Comparison of ENCODE assay signal across 31 mouse cellular contexts in the genomic region with DNA sequence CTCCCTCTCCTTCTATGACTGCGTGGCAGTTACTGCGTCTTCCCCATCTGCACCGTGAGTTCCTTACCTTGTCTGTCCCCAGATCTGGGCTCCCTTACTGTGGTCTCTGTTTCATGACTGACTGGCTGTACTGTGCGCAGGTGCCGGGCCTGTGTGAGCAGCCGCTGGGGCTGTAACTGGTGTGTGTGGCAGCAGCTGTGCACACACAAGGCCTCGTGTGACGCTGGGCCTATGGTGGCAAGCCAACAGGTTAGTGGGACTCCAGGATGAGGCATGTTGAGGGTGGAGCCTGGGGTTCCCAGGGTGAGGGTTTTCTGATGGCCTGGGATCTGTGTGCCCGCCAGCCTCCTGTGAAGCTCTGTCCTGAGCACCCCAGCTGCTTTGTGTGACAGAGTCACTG. TPM values are rescaled to one million over a fixed set of nuclear protein-coding genes. Genes with fewer than 3 reads are reported as not detected.
A peak's percentile ranks its signal among the peaks of the same experiment; 100 is the strongest.
DNase-seq lines count a peak whose midpoint lies in the region; ATAC-seq lines count a peak whose summit lies in the region.
"Had no signal": no experiment of that assay in that cellular context is flagged by ENCODE, and none has a peak within 500 bp of the region (broad histone marks: within the 10 kb centered on the region; RNA-seq: fewer than 3 reads in every experiment).

No protein-coding gene starts in this region.

- no peaks in the 10 kb centered on the region for H3K27me3 ChIP-seq in forebrain, embryonic 10.5 days (ENCODE audit: poor library complexity, severe bottlenecking)
- H3K27me3 ChIP-seq in forebrain, embryonic 11.5 days (ENCODE audit: control insufficient read depth, insufficient read depth, low read length), result no peaks in the 10 kb centered on the region
- no peaks in the 10 kb centered on the region for H3K27me3 ChIP-seq in heart, embryonic 14.5 days (ENCODE audit: control insufficient read depth, insufficient read depth, low read length)
- no peaks in the 10 kb centered on the region for H3K27me3 ChIP-seq in neural tube, embryonic 13.5 days
- H3K27me3 ChIP-seq: intestine, embryonic 15.5 days; limb, embryonic 12.5 days; liver, embryonic 15.5 days; neural tube, embryonic 12.5 days; stomach, embryonic 15.5 days had no signal

- H3K4me3 ChIP-seq in forebrain, embryonic 10.5 days, result no peak overlapping the region
- H3K4me3 ChIP-seq in forebrain, embryonic 11.5 days (ENCODE audit: low read depth, low read length), result no peak overlapping the region
- no peak overlapping the region for H3K4me3 ChIP-seq in heart, embryonic 14.5 days (ENCODE audit: control insufficient read depth in 1 of 2, insufficient read depth in 1 of 2, low read depth in 1 of 2, low read length in 2 of 2)
- no peak overlapping the region for H3K4me3 ChIP-seq in neural tube, embryonic 13.5 days
- H3K4me3 ChIP-seq: erythroblast, embryonic 14.5 days; hindbrain, embryonic 10.5 days; intestine, embryonic 15.5 days; left cerebral cortex, adult 2 months; limb, embryonic 12.5 days; liver, embryonic 15.5 days; neural tube, embryonic 12.5 days; stomach, embryonic 15.5 days had no signal

- peaks cover 100% of the 10 kb centered on the region for H3K36me3 ChIP-seq in forebrain, embryonic 10.5 days (replicated peaks)
- peaks cover 31% of the 10 kb centered on the region for H3K36me3 ChIP-seq in forebrain, embryonic 11.5 days (ENCODE audit: control insufficient read depth, insufficient read depth, low read length)
- H3K36me3 ChIP-seq in heart, embryonic 14.5 days (ENCODE audit: control insufficient read depth, insufficient read depth, low read length), result peaks cover 91% of the 10 kb centered on the region
- peaks cover 93% of the 10 kb centered on the region for H3K36me3 ChIP-seq in neural tube, embryonic 13.5 days
- H3K36me3 ChIP-seq: G1E had no signal

- no peaks in the 10 kb centered on the region for H3K9me3 ChIP-seq in forebrain, embryonic 10.5 days
- no peaks in the 10 kb centered on the region for H3K9me3 ChIP-seq in forebrain, embryonic 11.5 days (ENCODE audit: control insufficient read depth, low read length)
- H3K9me3 ChIP-seq in heart, embryonic 14.5 days (ENCODE audit: control insufficient read depth, low read length), result no peaks in the 10 kb centered on the region
- H3K9me3 ChIP-seq in neural tube, embryonic 13.5 days, result no peaks in the 10 kb centered on the region
- H3K9me3 ChIP-seq: G1E; hindbrain, embryonic 10.5 days; intestine, embryonic 15.5 days; limb, embryonic 12.5 days; liver, embryonic 15.5 days; neural tube, embryonic 12.5 days; stomach, embryonic 15.5 days had no signal

- H3K27ac ChIP-seq in forebrain, embryonic 10.5 days, result peak overlapping the region; percentile 5; the same call in 1 of the 2 replicates
- H3K27ac ChIP-seq in forebrain, embryonic 11.5 days (ENCODE audit: low read depth, low read length), result no peak overlapping the region
- no peak overlapping the region for H3K27ac ChIP-seq in heart, embryonic 14.5 days (replicated peaks in 1 of 2; ENCODE audit: control insufficient read depth in 1 of 2, insufficient read depth in 1 of 2, low read depth in 2 of 2, low read length in 2 of 2)
- 0 out of 2 replicates have a peak overlapping the region, but pooled peaks have one; percentile 33 for H3K27ac ChIP-seq in neural tube, embryonic 13.5 days (replicated peaks)
- H3K27ac ChIP-seq: hindbrain, embryonic 10.5 days; intestine, embryonic 15.5 days; left cerebral cortex, adult 2 months; limb, embryonic 12.5 days; liver, embryonic 15.5 days; neural tube, embryonic 12.5 days; stomach, embryonic 15.5 days had no signal

- H3K4me1 ChIP-seq in forebrain, embryonic 10.5 days, result peaks cover 9% of the 10 kb centered on the region
- peaks cover 2% of the 10 kb centered on the region; the same call in 1 of the 2 replicates for H3K4me1 ChIP-seq in forebrain, embryonic 11.5 days (replicated peaks; ENCODE audit: control insufficient read depth, insufficient read depth, low read length)
- peaks cover 23 to 36% of the 10 kb centered on the region in 2 experiments for H3K4me1 ChIP-seq in heart, embryonic 14.5 days (ENCODE audit: control insufficient read depth in 2 of 2, insufficient read depth in 2 of 2, low read length in 2 of 2)
- peaks cover 66% of the 10 kb centered on the region for H3K4me1 ChIP-seq in neural tube, embryonic 13.5 days (replicated peaks)

- peak; percentile 56 to 80 for DNase-seq in adrenal gland, adult (ENCODE audit: inconsistent age in 2 of 2, low spot score in 1 of 2)
- DNase-seq in adrenal gland, adult 18-20 months (ENCODE audit: low spot score in 2 of 2), result no peak
- no peak for DNase-seq in forebrain, embryonic 10.5 days (ENCODE audit: extremely low spot score, low spot score)
- no peak for DNase-seq in forebrain, embryonic 11.5 days (ENCODE audit: low spot score)
- DNase-seq in heart, postnatal 14 days, result no peak
- no peak for DNase-seq in neural tube, embryonic 10.5 days (ENCODE audit: extremely low spot score, low spot score)
- DNase-seq: cerebellum, adult 11-12 months; cerebellum, adult 9-11 months; embryo, embryonic 11 days; gastrocnemius, postnatal 36 days; heart, postnatal 10 days; kidney, adult 8-10 months; kidney, postnatal 14 days; lung, embryonic 14.5 days; lung, postnatal 14 days; retina, postnatal 1 day; right cerebral cortex, postnatal 14 days; thymus, postnatal 25 days had no signal

- H3K4me2 ChIP-seq in forebrain, embryonic 11.5 days (ENCODE audit: low read depth, low read length, severe bottlenecking), result no peak overlapping the region
- no peak overlapping the region for H3K4me2 ChIP-seq in heart, embryonic 14.5 days (ENCODE audit: low read length)
- H3K4me2 ChIP-seq in neural tube, embryonic 13.5 days, result no peak overlapping the region
- H3K4me2 ChIP-seq: intestine, embryonic 15.5 days; limb, embryonic 12.5 days; liver, embryonic 15.5 days; lung, embryonic 14.5 days; neural tube, embryonic 12.5 days; stomach, embryonic 15.5 days had no signal

- 93% methylated on average over 9 of the region's 9 CpGs for WGBS in forebrain, embryonic 10.5 days
- WGBS in forebrain, embryonic 11.5 days, result 89% methylated on average over 9 of the region's 9 CpGs
- WGBS in heart, embryonic 14.5 days, result 91% methylated on average over 9 of the region's 9 CpGs
- WGBS in neural tube, embryonic 13.5 days, result 82% methylated on average over 9 of the region's 9 CpGs

- intact Hi-C loops in heart, postnatal 14 days (cut with DNase I), result no loop called here

- H3K9ac ChIP-seq in forebrain, embryonic 11.5 days (ENCODE audit: low read length), result no peak overlapping the region
- H3K9ac ChIP-seq in heart, embryonic 14.5 days (ENCODE audit: low read length), result 0 out of 2 replicates have a peak overlapping the region, but pooled peaks have one; percentile 25
- no peak overlapping the region for H3K9ac ChIP-seq in neural tube, embryonic 13.5 days
- H3K9ac ChIP-seq: intestine, embryonic 15.5 days; limb, embryonic 12.5 days; liver, embryonic 15.5 days; lung, embryonic 14.5 days; stomach, embryonic 15.5 days had no signal

- ATAC-seq in forebrain, embryonic 11.5 days (replicated peaks; ENCODE audit: low FRiP score), result no peak
- no peak for ATAC-seq in heart, embryonic 14.5 days (ENCODE audit: insufficient number of reproducible peaks, insufficient read depth, low FRiP score, low read depth)
- ATAC-seq in neural tube, embryonic 13.5 days (ENCODE audit: low read depth), result no peak
- ATAC-seq: hindbrain, postnatal 0 days; intestine, embryonic 15.5 days; midbrain, embryonic 16.5 days had no signal

RNA-seq across cellular contexts. Expression of gene Plxnb1, which starts 8.9 kb away (rescaled TPM):
- 100 to 1,000 TPM in 1 of 2 experiments, 10 to 100 TPM in 1; 63.9 to 107 TPM for total RNA-seq in adrenal gland, adult 18-20 months (2021)
- 27.0 and 28.9 TPM in 2 replicates for polyA plus RNA-seq in forebrain, embryonic 10.5 days (2016; fragmentation: Nextera tagmentation; extraction: Ambion mirVana)
- 27.3 and 28.3 TPM in 2 replicates for polyA plus RNA-seq in forebrain, embryonic 11.5 days (2014; fragmentation: Nextera tagmentation; extraction: Ambion mirVana)
- 5.6 and 5.7 TPM in 2 replicates for polyA plus RNA-seq in heart, embryonic 14.5 days (2014; fragmentation: Nextera tagmentation; extraction: Ambion mirVana)
- 10 to 100 TPM; 16.3 to 20.0 TPM for total RNA-seq in heart, postnatal 14 days (2021)
- polyA plus RNA-seq in neural tube, embryonic 13.5 days (2015; fragmentation: Nextera tagmentation; extraction: Ambion mirVana), result 19.9 and 22.2 TPM in 2 replicates
- polyA plus RNA-seq: G1E had no signal

RNA-seq across cellular contexts. Expression of gene Tma7, which starts 21.7 kb away (rescaled TPM):
- 100 to 1,000 TPM; 319 to 392 TPM for total RNA-seq in adrenal gland, adult 18-20 months (2021)
- polyA plus RNA-seq in forebrain, embryonic 10.5 days (2016; fragmentation: Nextera tagmentation; extraction: Ambion mirVana), result 793 and 804 TPM in 2 replicates
- polyA plus RNA-seq in forebrain, embryonic 11.5 days (2014; fragmentation: Nextera tagmentation; extraction: Ambion mirVana), result 671 and 746 TPM in 2 replicates
- 611 and 670 TPM in 2 replicates for polyA plus RNA-seq in heart, embryonic 14.5 days (2014; fragmentation: Nextera tagmentation; extraction: Ambion mirVana)
- total RNA-seq in heart, postnatal 14 days (2021), result 100 to 1,000 TPM; 220 to 279 TPM
- polyA plus RNA-seq in neural tube, embryonic 13.5 days (2015; fragmentation: Nextera tagmentation; extraction: Ambion mirVana), result 726 and 792 TPM in 2 replicates

RNA-seq across cellular contexts. Expression of gene Ccdc51, which starts 21.8 kb away (rescaled TPM):
- total RNA-seq in adrenal gland, adult 18-20 months (2021), result 10 to 100 TPM; 11.8 to 12.6 TPM
- 13.3 and 14.7 TPM in 2 replicates for polyA plus RNA-seq in forebrain, embryonic 10.5 days (2016; fragmentation: Nextera tagmentation; extraction: Ambion mirVana)
- 13.2 and 17.4 TPM in 2 replicates for polyA plus RNA-seq in forebrain, embryonic 11.5 days (2014; fragmentation: Nextera tagmentation; extraction: Ambion mirVana)
- polyA plus RNA-seq in heart, embryonic 14.5 days (2014; fragmentation: Nextera tagmentation; extraction: Ambion mirVana), result 13.9 and 14.0 TPM in 2 replicates
- total RNA-seq in heart, postnatal 14 days (2021), result 10 to 100 TPM; 10.4 to 11.1 TPM
- 14.2 and 15.5 TPM in 2 replicates for polyA plus RNA-seq in neural tube, embryonic 13.5 days (2015; fragmentation: Nextera tagmentation; extraction: Ambion mirVana)

RNA-seq across cellular contexts. Expression of gene Atrip, which starts 30.2 kb away (rescaled TPM):
- 10 to 100 TPM; 14.7 to 15.2 TPM for total RNA-seq in adrenal gland, adult 18-20 months (2021)
- 34.9 and 35.0 TPM in 2 replicates for polyA plus RNA-seq in forebrain, embryonic 10.5 days (2016; fragmentation: Nextera tagmentation; extraction: Ambion mirVana)
- polyA plus RNA-seq in forebrain, embryonic 11.5 days (2014; fragmentation: Nextera tagmentation; extraction: Ambion mirVana), result 28.1 and 32.1 TPM in 2 replicates
- 17.5 and 19.9 TPM in 2 replicates for polyA plus RNA-seq in heart, embryonic 14.5 days (2014; fragmentation: Nextera tagmentation; extraction: Ambion mirVana)
- 10 to 100 TPM in 1 of 2 experiments, 1 to 10 TPM in 1; 8.4 to 10.3 TPM for total RNA-seq in heart, postnatal 14 days (2021)
- 26.3 and 29.5 TPM in 2 replicates for polyA plus RNA-seq in neural tube, embryonic 13.5 days (2015; fragmentation: Nextera tagmentation; extraction: Ambion mirVana)

RNA-seq across cellular contexts. Expression of gene Trex1, which starts 44.5 kb away (rescaled TPM):
- 10 to 100 TPM; 15.8 to 21.6 TPM for total RNA-seq in adrenal gland, adult 18-20 months (2021)
- 7.6 and 9.1 TPM in 2 replicates for polyA plus RNA-seq in forebrain, embryonic 10.5 days (2016; fragmentation: Nextera tagmentation; extraction: Ambion mirVana)
- 5.9 and 8.2 TPM in 2 replicates for polyA plus RNA-seq in forebrain, embryonic 11.5 days (2014; fragmentation: Nextera tagmentation; extraction: Ambion mirVana)
- polyA plus RNA-seq in heart, embryonic 14.5 days (2014; fragmentation: Nextera tagmentation; extraction: Ambion mirVana), result 8.1 TPM in 2 replicates
- 10 to 100 TPM; 10.4 to 10.6 TPM for total RNA-seq in heart, postnatal 14 days (2021)
- polyA plus RNA-seq in neural tube, embryonic 13.5 days (2015; fragmentation: Nextera tagmentation; extraction: Ambion mirVana), result 12.4 and 15.0 TPM in 2 replicates

Comparison
In these comparisons a context has a peak if more than half of its experiments do, and no peak if none do; other contexts are left out.
1. DNase-seq: peak in adrenal gland, adult (2 of 2); none in adrenal gland, adult 18-20 months (0 of 2), forebrain, embryonic 10.5 days (single experiment), forebrain, embryonic 11.5 days (single experiment), heart, postnatal 14 days (0 of 2) and neural tube, embryonic 10.5 days (single experiment).
2. H3K27ac ChIP-seq: peak in forebrain, embryonic 10.5 days (single experiment) and neural tube, embryonic 13.5 days (single experiment); none in forebrain, embryonic 11.5 days (single experiment) and heart, embryonic 14.5 days (0 of 2).